Mouse (Mus musculus) heart, adult 2 months (tissue): ENCODE results near the gene Cep135.

Experiments
- CTCF ChIP-seq: fragments of 200-600 bp; IDR thresholded peaks from 2 replicates; pipeline ENCODE4 v1.8.1; 2022; ENCODE audit warnings: antibody characterized with exemption, mild to moderate bottlenecking, moderate library complexity
- EP300 ChIP-seq: fragments of 200-500 bp; IDR thresholded peaks from 2 replicates; pipeline ENCODE4 v1.6.1; 2011; ENCODE audit warnings: low read depth, low read length, control low read depth; ENCODE audit not compliant: insufficient read depth
- POLR2A ChIP-seq: fragments of 200-500 bp; IDR thresholded peaks from 2 replicates; pipeline ENCODE4 v1.6.1; 2011; ENCODE audit warnings: mild to moderate bottlenecking, low read depth, low read length, control low read depth; ENCODE audit not compliant: insufficient read depth

- TF ChIP-seq CTCF (no peak), POLR2A (no peak), EP300 (no peak)
Observed at GRCm38 (mm10) chr5:76577026-76577425, 11.5 kb upstream of the Cep135 start.
